Mouse (Mus musculus) forebrain, embryonic 10.5 days (tissue): ENCODE data around the gene Sypl2. TPM values are rescaled to one million over a fixed set of nuclear protein-coding genes. Genes with fewer than 3 reads are reported as not detected.

Source experiments
- polyA plus RNA-seq: library from polyadenylated mRNA; unstranded; fragments of >200 nt; fragmentation: Nextera tagmentation; extraction: Ambion mirVana; gene quantifications from 2 replicates; pipeline ENCODE4 v1.2.1, GENCODE M21; 2016

The Sypl2 gene
- polyA plus RNA-seq, 1 experiment from 2014 or later = 1.0 TPM

Other genes starting within 250 kb of the Sypl2 start
- gene Gstm2, start 240.2 kb downstream of the Sypl2 start, polyA plus RNA-seq = 10.1 and 10.2 TPM in 2 replicates
- 30.4 and 33.4 TPM in 2 replicates for gene Gstm1, start 208.7 kb downstream of the Sypl2 start, polyA plus RNA-seq
- 14.2 and 15.0 TPM in 2 replicates for gene Gstm4, start 181.8 kb downstream of the Sypl2 start, polyA plus RNA-seq
- gene Ampd2, start 140.0 kb downstream of the Sypl2 start, polyA plus RNA-seq = 69.3 and 71.4 TPM in 2 replicates
- 0.96 and 1.4 TPM in 2 replicates for gene Gnat2, start 133.9 kb downstream of the Sypl2 start, polyA plus RNA-seq
- gene Gnai3, start 80.5 kb downstream of the Sypl2 start, polyA plus RNA-seq = 202 and 207 TPM in 2 replicates
- gene Gpr61, start 71.8 kb downstream of the Sypl2 start, polyA plus RNA-seq = 0.15 and 0.21 TPM in 2 replicates
- 3.0 and 3.4 TPM in 2 replicates for gene Amigo1, start 40.3 kb downstream of the Sypl2 start, polyA plus RNA-seq
- 3.7 and 4.2 TPM in 2 replicates for gene Cyb561d1, start 25.4 kb downstream of the Sypl2 start, polyA plus RNA-seq
- 20.2 and 20.3 TPM in 2 replicates for gene Atxn7l2, start 15.7 kb downstream of the Sypl2 start, polyA plus RNA-seq
- gene Psma5, start 30.3 kb upstream of the Sypl2 start, polyA plus RNA-seq = 353 and 358 TPM in 2 replicates
- 9.7 and 10.5 TPM in 2 replicates for gene Sort1, start 57.4 kb upstream of the Sypl2 start, polyA plus RNA-seq
- gene Mybphl, start 138.3 kb upstream of the Sypl2 start, polyA plus RNA-seq = not detected in 2 replicates
- gene Psrc1, start 157.2 kb upstream of the Sypl2 start, polyA plus RNA-seq = 115 and 117 TPM in 2 replicates
- 32.1 and 35.1 TPM in 2 replicates for gene Celsr2, start 188.9 kb upstream of the Sypl2 start, polyA plus RNA-seq
- 160 and 167 TPM in 2 replicates for gene Sars, start 218.6 kb upstream of the Sypl2 start, polyA plus RNA-seq